Mouse (Mus musculus): Measurements from ENCODE around the gene Gm17545.

Gm17545 gene

GRCm38 (mm10) chr9:22495133-22495532, 41.0 kb downstream of the Gm17545 start:
- no peak for DNase-seq

- DNase-seq, result no peak
These were observed 43.1 kb downstream of the Gm17545 start for GRCm38 (mm10) chr9:22497021-22497767.

GRCm38 (mm10) chr9:22502972-22503371, 48.9 kb downstream of the Gm17545 start:
- DNase-seq, result no peak

- DNase-seq, result no peak
These were observed 49.5 kb downstream of the Gm17545 start for GRCm38 (mm10) chr9:22503581-22503980.

GRCm38 (mm10) chr9:22505574-22505973, 51.5 kb downstream of the Gm17545 start:
- no peak for DNase-seq

All from right cerebral cortex, postnatal 25 days (tissue).